Mouse (Mus musculus): ENCODE measurements at regions not wholly inside any gene's neighbourhood (a gene's known extent, or its start where the extent isn't known, plus 50 kb on each side); places are given as distances from the start of the nearest gene placed in this dataset.
"Not testable (repeated sequence)": the region's sequence is repeated elsewhere in the genome, so short reads cannot be mapped to it uniquely, and the experiment has no call there.

- ATAC-seq, result no peak
- DNase-seq (ENCODE audit: low spot score), result no peak
- 76% methylated on average over 7 of the region's 7 CpGs for WGBS
- Histone ChIP-seq H3K27me3 (ENCODE audit: insufficient read depth, low read length) (no peaks in the 10 kb centered on the region), H3K9me3 (ENCODE audit: low read length) (no peaks in the 10 kb centered on the region), H3K4me1 (ENCODE audit: insufficient read depth, low read length) (no peaks in the 10 kb centered on the region), H3K27ac (no peak overlapping the region), H3K4me2 (ENCODE audit: low read depth, low read length) (no peak overlapping the region), H3K36me3 (ENCODE audit: insufficient read depth, low read length) (no peaks in the 10 kb centered on the region), H3K4me3 (ENCODE audit: low read length) (no peak overlapping the region), H3K9ac (replicated peaks; ENCODE audit: low read length) (no peak overlapping the region)
- no peak for TF ChIP-seq CTCF (IDR thresholded peaks at IDR 0.05; ENCODE audit: low read depth)
Observed at GRCm38 (mm10) chr4:105844675-105845466, 55.2 kb downstream of the Gm12728 start.

DNA sequence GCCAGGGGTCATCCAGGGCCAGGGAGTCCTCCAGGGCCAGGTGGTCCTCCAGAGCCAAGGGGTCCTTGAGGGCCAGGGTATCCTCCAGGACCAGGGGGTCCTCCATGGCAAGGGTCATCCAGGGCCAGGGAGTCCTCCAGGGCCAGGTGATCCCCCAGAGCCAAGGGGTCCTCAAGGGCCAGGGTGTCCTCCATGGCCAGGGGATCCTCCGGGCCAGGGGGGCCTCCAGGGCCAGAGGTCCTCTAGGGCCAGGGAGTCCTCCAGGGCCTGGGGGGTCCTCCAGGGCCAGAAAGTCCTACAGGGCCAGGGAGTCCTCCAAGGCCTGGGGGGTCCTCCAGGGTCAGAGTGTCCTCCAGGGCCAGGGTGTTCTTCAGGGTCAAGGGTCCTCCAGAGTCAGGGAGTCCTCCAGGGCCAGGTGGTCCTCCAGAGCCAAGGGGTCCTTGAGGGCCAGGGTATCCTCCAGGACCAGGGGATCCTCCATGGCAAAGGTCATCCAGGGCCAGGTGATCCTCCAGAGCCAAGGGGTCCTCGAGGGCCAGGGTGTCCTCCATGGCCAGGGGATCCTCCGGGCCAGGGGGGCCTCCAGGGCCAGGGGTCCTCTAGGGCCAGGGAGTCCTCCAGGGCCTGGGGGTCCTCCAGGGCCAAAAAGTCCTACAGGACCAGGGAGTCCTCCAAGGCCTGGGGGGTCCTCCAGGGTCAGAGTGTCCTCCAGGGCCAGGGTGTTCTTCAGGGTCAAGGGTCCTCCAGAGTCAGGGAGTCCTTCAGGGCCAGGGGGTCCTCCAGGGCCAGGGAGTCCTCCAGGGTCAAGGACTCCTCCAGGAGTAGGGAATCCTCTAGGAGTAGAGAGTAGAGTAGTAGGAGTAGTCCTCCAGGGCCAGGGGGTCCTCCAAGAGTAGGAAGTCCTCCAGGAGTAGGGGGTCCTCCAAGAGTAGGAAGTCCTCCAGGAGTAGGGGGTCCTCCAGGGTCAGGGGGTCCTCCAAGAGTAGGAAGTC lies 56.6 kb downstream of the Gm12728 start:
- H3K36me3 ChIP-seq (ENCODE audit: insufficient read depth, low read length); H3K9ac ChIP-seq (replicated peaks; ENCODE audit: low read length); DNase-seq (ENCODE audit: low spot score); H3K27ac ChIP-seq; H3K4me1 ChIP-seq (ENCODE audit: insufficient read depth, low read length); H3K4me2 ChIP-seq (ENCODE audit: low read depth, low read length); ATAC-seq; H3K9me3 ChIP-seq (ENCODE audit: low read length); H3K4me3 ChIP-seq (ENCODE audit: low read length); H3K27me3 ChIP-seq (ENCODE audit: insufficient read depth, low read length): not testable (repeated sequence)
- WGBS, result 84% methylated on average over 3 of the region's 3 CpGs

- no peak overlapping the region for H3K9ac ChIP-seq (replicated peaks; ENCODE audit: low read length)
- TF ChIP-seq CTCF (IDR thresholded peaks at IDR 0.05; ENCODE audit: low read depth), result no peak
- no peaks in the 10 kb centered on the region for H3K27me3 ChIP-seq (ENCODE audit: insufficient read depth, low read length)
- 93% methylated on average over 6 of the region's 6 CpGs for WGBS
- H3K4me3 ChIP-seq (ENCODE audit: low read length), result no peak overlapping the region
- ATAC-seq (no peak), DNase-seq (ENCODE audit: low spot score) (no peak)
- H3K4me1 ChIP-seq (ENCODE audit: insufficient read depth, low read length), result no peaks in the 10 kb centered on the region
- H3K4me2 ChIP-seq (ENCODE audit: low read depth, low read length), result no peak overlapping the region
- no peak overlapping the region for H3K27ac ChIP-seq
- no peaks in the 10 kb centered on the region for H3K9me3 ChIP-seq (ENCODE audit: low read length)
- no peaks in the 10 kb centered on the region for H3K36me3 ChIP-seq (ENCODE audit: insufficient read depth, low read length)
Observed at GRCm38 (mm10) chr4:105853086-105853485, 63.4 kb downstream of the Gm12728 start.

DNA sequence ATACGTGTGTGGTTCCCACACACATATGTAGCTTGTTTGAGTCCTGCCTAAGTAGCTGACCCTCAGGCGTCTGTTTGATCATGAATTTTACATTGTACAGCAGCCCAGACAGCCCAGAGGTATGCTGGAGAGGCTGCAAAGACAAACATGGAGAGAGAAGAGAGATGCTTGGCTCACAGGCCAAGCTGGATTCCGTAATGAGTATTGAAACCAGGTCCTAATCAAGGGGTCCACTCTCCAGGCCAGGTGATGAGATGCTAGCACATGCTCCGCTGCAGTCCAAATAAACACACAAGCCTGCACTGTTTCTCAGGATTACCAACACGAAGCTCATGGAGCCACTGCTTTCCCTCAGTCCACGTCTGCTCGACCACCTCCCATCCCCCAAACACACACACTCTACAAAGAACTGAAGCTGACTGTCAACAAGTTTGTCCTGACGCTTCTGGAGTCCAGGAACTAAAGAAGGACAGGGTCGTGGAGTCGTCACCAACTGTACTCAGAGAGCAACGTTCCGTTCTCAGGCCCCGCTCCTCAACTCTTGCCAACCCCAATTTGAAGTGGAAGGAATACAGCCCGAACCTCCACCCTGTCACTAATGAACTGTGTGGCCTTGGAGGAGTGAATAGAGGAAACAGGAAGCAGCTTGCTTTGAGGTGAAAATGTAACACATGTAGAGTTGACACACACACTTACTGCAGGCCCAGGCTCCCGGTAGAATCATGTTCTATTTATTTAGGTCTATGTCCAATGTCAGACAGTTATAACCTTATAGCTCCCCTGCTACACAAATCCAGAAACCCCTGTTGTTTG lies 69.6 kb downstream of the Gm12728 start:
- no peak for ATAC-seq
- H3K4me2 ChIP-seq (ENCODE audit: low read depth, low read length), result no peak overlapping the region
- H3K9me3 ChIP-seq (ENCODE audit: low read length), result no peaks in the 10 kb centered on the region
- no peaks in the 10 kb centered on the region for H3K36me3 ChIP-seq (ENCODE audit: insufficient read depth, low read length)
- no peak for DNase-seq (ENCODE audit: low spot score)
- no peaks in the 10 kb centered on the region for H3K27me3 ChIP-seq (ENCODE audit: insufficient read depth, low read length)
- no peak for TF ChIP-seq CTCF (IDR thresholded peaks at IDR 0.05; ENCODE audit: low read depth)
- H3K4me1 ChIP-seq (ENCODE audit: insufficient read depth, low read length), result no peaks in the 10 kb centered on the region
- 86% methylated on average over 15 of the region's 15 CpGs for WGBS
- no peak overlapping the region for H3K4me3 ChIP-seq (ENCODE audit: low read length)
- H3K27ac ChIP-seq, result no peak overlapping the region
- H3K9ac ChIP-seq (replicated peaks; ENCODE audit: low read length), result no peak overlapping the region

DNA sequence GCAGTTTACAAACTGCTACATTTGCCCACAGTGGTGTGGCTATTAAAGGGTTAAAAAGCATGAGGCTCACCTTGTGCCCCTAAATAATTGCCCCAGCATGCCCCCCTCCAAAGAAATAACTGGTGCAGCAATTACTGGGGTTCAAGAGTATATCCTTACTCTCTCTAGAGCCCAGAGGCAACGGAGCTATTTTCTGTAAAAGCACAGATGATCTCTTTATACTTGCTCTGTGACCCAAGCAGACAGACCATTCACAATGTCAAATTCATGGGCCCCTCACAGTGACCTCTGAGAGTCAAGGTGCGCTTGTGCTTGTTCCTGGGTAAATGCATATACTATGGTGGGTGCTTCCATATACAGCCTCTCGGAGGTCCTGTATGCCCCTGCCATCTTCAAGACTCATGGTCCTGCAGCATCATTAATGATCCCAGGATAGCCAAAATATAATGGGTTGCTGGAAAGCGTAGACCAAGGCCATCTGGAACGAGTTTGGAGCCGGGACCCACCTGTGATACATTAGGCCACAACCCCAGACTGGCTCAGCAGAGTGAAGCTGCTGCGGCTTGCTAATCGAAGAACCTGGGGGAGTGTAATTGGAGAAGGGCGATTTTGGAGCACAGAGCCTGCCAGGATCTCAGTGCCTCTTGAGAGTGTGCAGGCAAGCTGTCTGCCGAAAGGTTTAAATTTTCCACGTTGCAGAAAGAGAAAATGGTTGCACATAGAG lies 71.4 kb downstream of the Gm12728 start:
- Histone ChIP-seq H3K9me3 (ENCODE audit: low read length) (no peaks in the 10 kb centered on the region), H3K9ac (replicated peaks; ENCODE audit: low read length) (no peak overlapping the region), H3K4me3 (ENCODE audit: low read length) (no peak overlapping the region), H3K27me3 (ENCODE audit: insufficient read depth, low read length) (no peaks in the 10 kb centered on the region), H3K36me3 (ENCODE audit: insufficient read depth, low read length) (no peaks in the 10 kb centered on the region), H3K4me2 (ENCODE audit: low read depth, low read length) (no peak overlapping the region), H3K4me1 (ENCODE audit: insufficient read depth, low read length) (no peaks in the 10 kb centered on the region), H3K27ac (no peak overlapping the region)
- 76% methylated on average over 11 of the region's 11 CpGs for WGBS
- no peak for TF ChIP-seq CTCF (IDR thresholded peaks at IDR 0.05; ENCODE audit: low read depth)
- no peak for DNase-seq (ENCODE audit: low spot score)
- no peak for ATAC-seq

DNA sequence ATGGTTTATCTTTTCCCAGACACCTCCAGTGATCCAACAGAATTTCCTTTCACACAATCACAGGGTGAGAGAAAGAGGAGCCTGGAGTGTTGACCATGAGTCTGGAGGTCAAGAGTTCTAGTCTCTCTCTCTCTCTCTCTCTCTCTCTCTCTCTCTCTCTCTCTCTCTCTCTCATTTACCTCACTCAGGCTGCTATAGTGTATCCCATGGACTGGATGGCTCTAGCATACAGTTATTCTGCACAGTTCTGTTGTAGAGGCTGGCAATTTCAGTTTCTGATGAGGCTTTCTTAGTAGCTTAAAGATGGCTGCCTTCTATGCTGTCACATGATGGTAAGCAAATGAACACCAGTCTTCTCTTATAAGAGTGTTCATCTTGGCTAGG lies 72.0 kb downstream of the Gm12728 start:
- no peaks in the 10 kb centered on the region for H3K4me1 ChIP-seq (ENCODE audit: insufficient read depth, low read length)

More for the DNA sequence above, 72.0 kb downstream of the Gm12728 start:
- no peak for DNase-seq (ENCODE audit: low spot score)
- H3K4me2 ChIP-seq (ENCODE audit: low read depth, low read length), result no peak overlapping the region
- ATAC-seq, result no peak
- H3K9me3 ChIP-seq (ENCODE audit: low read length), result no peaks in the 10 kb centered on the region
- no peak overlapping the region for H3K9ac ChIP-seq (replicated peaks; ENCODE audit: low read length)
- H3K27ac ChIP-seq, result no peak overlapping the region
- H3K36me3 ChIP-seq (ENCODE audit: insufficient read depth, low read length), result no peaks in the 10 kb centered on the region
- H3K4me3 ChIP-seq (ENCODE audit: low read length), result no peak overlapping the region
- TF ChIP-seq CTCF (IDR thresholded peaks at IDR 0.05; ENCODE audit: low read depth), result no peak
- no peaks in the 10 kb centered on the region for H3K27me3 ChIP-seq (ENCODE audit: insufficient read depth, low read length)

Measured in hindbrain, postnatal 0 days (tissue).